Mouse (Mus musculus) left cerebral cortex, postnatal 25 days (tissue): ENCODE measurements around the gene Asic1. TPM values are rescaled to one million over a fixed set of nuclear protein-coding genes. Genes with fewer than 3 reads are reported as not detected.

ENCODE experiments used
- DNase-seq, 2 experiments: peaks; one replicate each; pipeline ENCODE4 v3.0.0; 2022; ENCODE audit warnings: low spot score in 2 of 2, mixed read lengths in 1 of 2
- intact Hi-C: fragments of 180-260 bp; cut with DNase I; formaldehyde crosslinking; loops from one replicate; pipeline ENCODE4 v1.15.1; 2025
- total RNA-seq, 2 experiments: library from RNA; stranded (reverse); gene quantifications; 2 replicates each; pipeline ENCODE4 v1.2.3; 2021

Gene Asic1
- total RNA-seq, 2 experiments from 2014 or later: 73.8 to 78.5 TPM

- intact Hi-C loops: no loop called here
- DNase-seq: peak in 1 of 2 experiments; percentile 63
These were observed 8.9 kb upstream of the Asic1 start for GRCm38 (mm10) chr15:99661121-99661830.

- DNase-seq: no peak
- intact Hi-C loops: no loop called here
These were observed 7.8 kb upstream of the Asic1 start for GRCm38 (mm10) chr15:99662371-99662770.

GRCm38 (mm10) chr15:99663964-99664599, 6.1 kb upstream of the Asic1 start:
- intact Hi-C loops: no loop called here
- peak in 1 of 2 experiments; percentile 53 for DNase-seq

GRCm38 (mm10) chr15:99664600-99665451, 5.3 kb upstream of the Asic1 start:
- intact Hi-C loops: no loop called here
- DNase-seq: peak; percentile 68 to 80

GRCm38 (mm10) chr15:99667544-99667943, 2.6 kb upstream of the Asic1 start:
- intact Hi-C loops: no loop called here
- DNase-seq: no peak

- intact Hi-C loops: loop anchor here (1.0 kb wide), 2 partner anchors 73 to 172 kb away; no protein-coding TSS in a partner anchor
- peak; percentile 79 to 80 for DNase-seq
These were observed 1.3 kb upstream of the Asic1 start for GRCm38 (mm10) chr15:99668881-99669280.

GRCm38 (mm10) chr15:99669392-99669791, 776 bp upstream of the Asic1 start:
- intact Hi-C loops: loop anchor here (1.0 kb wide), 2 partner anchors 73 to 172 kb away; no protein-coding TSS in a partner anchor
- no peak for DNase-seq

GRCm38 (mm10) chr15:99670964-99671670, 949 bp downstream of the Asic1 start:
- intact Hi-C loops: loop anchor here (10.0 kb wide), 1 partner anchor 256 kb away; no protein-coding TSS in a partner anchor
- peak in 1 of 2 experiments; percentile 45 for DNase-seq

- DNase-seq: peak in 1 of 2 experiments; percentile 62
These were observed 1.6 kb downstream of the Asic1 start for GRCm38 (mm10) chr15:99671783-99672182.

GRCm38 (mm10) chr15:99674866-99675265, 4.7 kb downstream of the Asic1 start:
- DNase-seq: no peak
- intact Hi-C loops: loop anchor here (10.0 kb wide), 1 partner anchor 260 kb away; no protein-coding TSS in a partner anchor

More at GRCm38 (mm10) chr15:99671783-99672182, 1.6 kb downstream of the Asic1 start:
- intact Hi-C loops: loop anchor here (10.0 kb wide), 1 partner anchor 257 kb away; no protein-coding TSS in a partner anchor

- intact Hi-C loops: loop anchor here (10.0 kb wide), 1 partner anchor 262 kb away; no protein-coding TSS in a partner anchor
- DNase-seq: peak in 1 of 2 experiments; percentile 42
These were observed 6.9 kb downstream of the Asic1 start for GRCm38 (mm10) chr15:99677089-99677488.

- DNase-seq: no peak
- intact Hi-C loops: loop anchor here (10.0 kb wide), 1 partner anchor 263 kb away; no protein-coding TSS in a partner anchor
These were observed 8.1 kb downstream of the Asic1 start for GRCm38 (mm10) chr15:99678063-99678800.

GRCm38 (mm10) chr15:99679008-99679407, 8.8 kb downstream of the Asic1 start:
- no peak for DNase-seq
- intact Hi-C loops: loop anchor here (10.0 kb wide), 1 partner anchor 264 kb away; no protein-coding TSS in a partner anchor

- intact Hi-C loops: no loop called here
- DNase-seq: no peak
These were observed 12.7 kb downstream of the Asic1 start for GRCm38 (mm10) chr15:99682880-99683279.

GRCm38 (mm10) chr15:99684156-99684555, 14.0 kb downstream of the Asic1 start:
- intact Hi-C loops: no loop called here
- no peak for DNase-seq

- intact Hi-C loops: loop anchor here (1.0 to 5.0 kb wide), 2 partner anchors 92 to 191 kb away; no protein-coding TSS in a partner anchor
- DNase-seq: peak; percentile 56 to 80
These were observed 18.5 kb downstream of the Asic1 start for GRCm38 (mm10) chr15:99688712-99689111.

- no peak for DNase-seq
These were observed 20.8 kb downstream of the Asic1 start for GRCm38 (mm10) chr15:99690924-99691323.

GRCm38 (mm10) chr15:99691976-99692375, 21.8 kb downstream of the Asic1 start:
- intact Hi-C loops: no loop called here
- DNase-seq: no peak

More at GRCm38 (mm10) chr15:99690924-99691323, 20.8 kb downstream of the Asic1 start:
- intact Hi-C loops: no loop called here
